Mouse (Mus musculus): ENCODE data around the gene Itpr2.

DNA sequence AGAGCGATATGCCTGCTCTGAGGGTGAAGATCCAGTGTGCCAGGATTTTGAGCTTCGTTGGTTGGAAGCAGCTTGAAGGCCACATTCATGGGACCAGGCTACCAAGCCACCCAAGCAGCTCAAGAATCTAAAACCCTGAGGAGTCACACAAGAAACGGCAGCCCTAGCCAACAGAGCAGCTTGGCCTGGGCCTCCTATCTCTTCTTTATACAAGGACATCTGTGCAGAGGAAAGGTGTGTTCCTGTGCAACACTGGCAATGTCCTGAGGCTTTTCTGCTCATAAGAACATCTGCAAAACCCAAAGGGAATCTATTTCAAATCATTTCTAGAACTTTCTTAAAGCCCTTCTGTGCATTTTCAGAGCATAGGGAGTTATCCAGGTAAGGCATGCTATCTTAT, 274.0 kb downstream of the Itpr2 start:
- TF ChIP-seq EP300 (IDR thresholded peaks at IDR 0.05; ENCODE audit: low read depth) (0 out of 2 replicates have a peak, but pooled peaks have one; percentile 37), CTCF (IDR thresholded peaks at IDR 0.05; ENCODE audit: low read depth) (no peak)
